Mouse (Mus musculus) G1E (cell line): ENCODE measurements around the gene Dpy19l1. TPM values are rescaled to one million over a fixed set of nuclear protein-coding genes. Genes with fewer than 3 reads are reported as not detected.

Experiments used
- ATAC-seq: 2 replicates; pipeline ENCODE4 v1.8.0; 2016; ENCODE audit warnings: mild to moderate bottlenecking; ENCODE audit not compliant: insufficient number of reproducible peaks, poor library complexity, low FRiP score, severe bottlenecking; ENCODE audit errors: extremely low read depth
- DNase-seq: peaks from one replicate; pipeline ENCODE4 v3.0.0; 2012; ENCODE audit warnings: low spot score
- H3K27me3 ChIP-seq: 2 replicates; pipeline ENCODE4 v1.6.1; 2012; ENCODE audit warnings: mild to moderate bottlenecking, low read length, inconsistent platforms; ENCODE audit not compliant: insufficient read depth
- H3K36me3 ChIP-seq: replicated peaks from 2 replicates; pipeline ENCODE3; 2012; ENCODE audit warnings: mild to moderate bottlenecking, inconsistent platforms
- H3K4me1 ChIP-seq: 2 replicates; pipeline ENCODE4 v1.6.1; 2012; ENCODE audit warnings: low read depth, low read length, inconsistent platforms, mixed read lengths; ENCODE audit not compliant: insufficient read depth
- H3K4me3 ChIP-seq: 2 replicates; pipeline ENCODE4 v1.5.1; 2012; ENCODE audit warnings: low read depth, mild to moderate bottlenecking, inconsistent platforms, low read length, moderate library complexity, mixed read lengths
- H3K9me3 ChIP-seq: replicated peaks from 2 replicates; pipeline ENCODE4 v1.6.1; 2012; ENCODE audit warnings: inconsistent platforms
- CTCF ChIP-seq: IDR thresholded peaks from 2 replicates; pipeline ENCODE4 v1.5.1; 2012; ENCODE audit warnings: low read depth, low read length, inconsistent platforms, mixed read lengths
- GATA1 ChIP-seq: IDR thresholded peaks from 2 replicates; pipeline ENCODE4 v1.6.1; 2012; ENCODE audit warnings: borderline replicate concordance, low read length, inconsistent platforms, mixed read lengths
- GATA2 ChIP-seq: IDR thresholded peaks from 2 replicates; pipeline ENCODE4 v1.6.1; 2012; ENCODE audit warnings: low read depth, low read length, inconsistent platforms, borderline replicate concordance
- POLR2AphosphoS5 ChIP-seq: IDR thresholded peaks from 2 replicates; pipeline ENCODE4 v1.6.1; 2012; ENCODE audit warnings: low read depth, low read length, inconsistent platforms; ENCODE audit not compliant: insufficient replicate concordance
- TAL1 ChIP-seq: conservative IDR thresholded peaks from 2 replicates; pipeline ENCODE4 v1.6.1; 2012; ENCODE audit warnings: low read depth, low read length, inconsistent platforms, mixed read lengths
- polyA plus RNA-seq: library from polyadenylated mRNA; stranded (reverse); fragments of >175 nt; gene quantifications from 2 replicates; pipeline ENCODE4 v1.2.3, GENCODE M21; 2012
- total RNA-seq, 2 experiments: library from RNA; stranded (forward) in 1 of 2; stranded (reverse) in 1 of 2; fragments of 200-1000 nt in 1 of 2; fragments of >200 nt in 1 of 2; fragmentation: Nextera tagmentation in 1 of 2; gene quantifications; 2 replicates each; pipeline ENCODE4 v1.2.3; 2014 to 2017

Gene Dpy19l1
- total and polyA plus RNA-seq, 3 experiments: 14.3 to 42.6 (median 36.3) TPM

GRCm38 (mm10) chr9:24461379-24461961, 41.5 kb downstream of the Dpy19l1 start:
- no peak for DNase-seq
- TF ChIP-seq TAL1 (no peak), GATA2 (no peak), GATA1 (no peak), POLR2AphosphoS5 (no peak), CTCF (no peak)
- Histone ChIP-seq H3K27me3 (no peaks in the 10 kb centered on the region), H3K4me3 (no peak overlapping the region), H3K4me1 (no peaks in the 10 kb centered on the region), H3K9me3 (no peaks in the 10 kb centered on the region), H3K36me3 (peaks cover 66% of the 10 kb centered on the region)
- ATAC-seq: no peak

DNA sequence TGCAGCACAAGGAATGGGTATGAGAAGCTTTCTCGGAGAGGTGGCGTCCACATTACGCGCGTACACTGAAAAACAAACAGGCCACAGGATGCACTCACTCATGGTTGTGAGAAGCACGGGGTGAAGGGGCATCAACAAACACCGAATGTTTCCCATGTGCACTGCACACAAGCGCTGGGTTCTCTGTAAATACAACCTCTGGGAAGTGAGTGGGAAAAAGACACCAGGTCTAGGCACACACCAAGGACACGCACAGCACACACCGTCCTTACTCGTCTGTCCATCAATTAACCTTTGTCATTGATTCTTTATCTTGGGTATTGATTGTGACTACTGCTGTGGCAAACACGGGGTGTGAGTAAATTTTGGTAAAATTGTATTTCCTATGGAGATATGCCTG, 49.1 kb downstream of the Dpy19l1 start:
- H3K4me1 ChIP-seq: no peaks in the 10 kb centered on the region
- DNase-seq (no peak), ATAC-seq (no peak)
- no peaks in the 10 kb centered on the region for H3K27me3 ChIP-seq
- H3K4me3 ChIP-seq: no peak overlapping the region
- H3K9me3 ChIP-seq: no peaks in the 10 kb centered on the region
- peaks cover 77% of the 10 kb centered on the region for H3K36me3 ChIP-seq
- no peak for TF ChIP-seq CTCF

DNA sequence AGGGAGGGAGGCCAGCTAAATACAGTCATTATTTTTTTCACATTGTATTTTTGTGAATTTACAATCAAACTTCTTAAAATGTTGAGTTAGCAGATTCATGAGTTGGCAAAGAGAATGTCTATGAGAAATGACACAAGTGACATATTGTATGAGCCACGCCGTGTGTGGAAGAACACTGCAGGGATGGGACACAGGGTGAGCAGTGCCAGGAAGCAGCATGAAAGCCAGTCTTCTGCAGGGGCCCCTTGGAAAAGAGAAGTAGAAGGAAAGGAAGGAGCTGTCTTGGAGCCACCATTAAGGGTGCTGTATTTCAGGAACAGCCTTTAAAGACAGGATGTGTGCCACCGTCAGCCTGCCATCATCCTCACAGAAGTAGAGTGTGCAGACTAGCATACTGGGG, 52.0 kb downstream of the Dpy19l1 start:
- Histone ChIP-seq H3K36me3 (peaks cover 71% of the 10 kb centered on the region), H3K9me3 (no peaks in the 10 kb centered on the region), H3K4me1 (no peaks in the 10 kb centered on the region), H3K27me3 (no peaks in the 10 kb centered on the region), H3K4me3 (no peak overlapping the region)
- DNase-seq (no peak), ATAC-seq (no peak)
- TF ChIP-seq POLR2AphosphoS5 (no peak), GATA2 (no peak), TAL1 (no peak), CTCF (no peak)

- peaks cover 71% of the 10 kb centered on the region for H3K36me3 ChIP-seq
- no peak overlapping the region for H3K4me3 ChIP-seq
- no peaks in the 10 kb centered on the region for H3K9me3 ChIP-seq
- DNase-seq (no peak), ATAC-seq (no peak)
- no peaks in the 10 kb centered on the region for H3K27me3 ChIP-seq
- 0 out of 2 replicates have a peak, but pooled peaks cover under 1% of the 10 kb centered on the region for H3K4me1 ChIP-seq
- no peak for TF ChIP-seq GATA1
- no peak for TF ChIP-seq GATA2
These were observed 52.4 kb downstream of the Dpy19l1 start for GRCm38 (mm10) chr9:24450524-24450923.

GRCm38 (mm10) chr9:24434901-24435300, 68.0 kb downstream of the Dpy19l1 start:
- H3K36me3 ChIP-seq: peaks cover 66% of the 10 kb centered on the region
- no peak overlapping the region for H3K4me3 ChIP-seq
- no peak for TF ChIP-seq POLR2AphosphoS5
- TF ChIP-seq GATA2: no peak
- TF ChIP-seq GATA1: no peak
- no peak for TF ChIP-seq TAL1
- no peak for TF ChIP-seq CTCF
- DNase-seq: no peak
- H3K27me3 ChIP-seq: no peaks in the 10 kb centered on the region
- no peaks in the 10 kb centered on the region for H3K4me1 ChIP-seq
- no peaks in the 10 kb centered on the region for H3K9me3 ChIP-seq
- no peak for ATAC-seq

- Histone ChIP-seq H3K4me1 (no peaks in the 10 kb centered on the region), H3K9me3 (no peaks in the 10 kb centered on the region), H3K36me3 (peaks cover 69% of the 10 kb centered on the region), H3K4me3 (no peak overlapping the region), H3K27me3 (no peaks in the 10 kb centered on the region)
- ATAC-seq: no peak
- TF ChIP-seq POLR2AphosphoS5: no peak
- no peak for TF ChIP-seq GATA1
- TF ChIP-seq GATA2: no peak
- no peak for TF ChIP-seq CTCF
- no peak for TF ChIP-seq TAL1
- DNase-seq: no peak
These were observed 73.2 kb downstream of the Dpy19l1 start for GRCm38 (mm10) chr9:24429721-24430120.

- DNase-seq: no peak
- peaks cover 67% of the 10 kb centered on the region for H3K36me3 ChIP-seq
These were observed 77.3 kb downstream of the Dpy19l1 start for GRCm38 (mm10) chr9:24425679-24426078.

More at GRCm38 (mm10) chr9:24425679-24426078, 77.3 kb downstream of the Dpy19l1 start:
- no peak for ATAC-seq
- no peak overlapping the region for H3K4me3 ChIP-seq
- TF ChIP-seq GATA2: no peak
- TF ChIP-seq POLR2AphosphoS5: no peak
- TF ChIP-seq TAL1: no peak
- no peak for TF ChIP-seq CTCF
- TF ChIP-seq GATA1: no peak
- no peaks in the 10 kb centered on the region for H3K27me3 ChIP-seq
- no peaks in the 10 kb centered on the region for H3K4me1 ChIP-seq
- no peaks in the 10 kb centered on the region for H3K9me3 ChIP-seq
